Mouse (Mus musculus) embryonic facial prominence, embryonic 10.5 days (tissue): ENCODE data around the gene 4430402I18Rik. TPM values are rescaled to one million over a fixed set of nuclear protein-coding genes. Genes with fewer than 3 reads are reported as not detected.
A peak's percentile ranks its signal among the peaks of the same experiment; 100 is the strongest.
"Not testable (repeated sequence)": the region's sequence is repeated elsewhere in the genome, so short reads cannot be mapped to it uniquely, and the experiment has no call there.

Experiments used
- DNase-seq: peaks from one replicate; pipeline ENCODE4 v3.0.0-alpha.2; 2017; ENCODE audit warnings: low spot score
- H3K27ac ChIP-seq: fragments of 300-500 bp; sonication (generic); replicated peaks from 2 replicates; pipeline ENCODE4 v1.5.1; 2016; ENCODE audit warnings: mild to moderate bottlenecking
- H3K27me3 ChIP-seq: fragments of 300-500 bp; sonication (generic); replicated peaks from 2 replicates; pipeline ENCODE4 v1.6.1; 2016; ENCODE audit warnings: low read depth, mild to moderate bottlenecking; ENCODE audit not compliant: poor library complexity, severe bottlenecking
- H3K36me3 ChIP-seq: fragments of 300-500 bp; sonication (generic); replicated peaks from 2 replicates; pipeline ENCODE4 v1.6.1; 2016; ENCODE audit warnings: mild to moderate bottlenecking, moderate library complexity
- H3K4me1 ChIP-seq: fragments of 300-500 bp; sonication (generic); 2 replicates; pipeline ENCODE4 v1.6.1; 2016
- H3K4me3 ChIP-seq: fragments of 300-500 bp; sonication (generic); 2 replicates; pipeline ENCODE4 v1.5.1; 2016; ENCODE audit warnings: mild to moderate bottlenecking, moderate library complexity
- H3K9me3 ChIP-seq: fragments of 300-500 bp; sonication (generic); 2 replicates; pipeline ENCODE4 v1.6.1; 2016; ENCODE audit warnings: mild to moderate bottlenecking
- WGBS: fragments of 180-500 bp; shearing (Covaris S2); methylation state at CpG from one replicate; pipeline ENCODE4 v1.1.7; 2016; 5-methylcytosine and 5-hydroxymethylcytosine counted together
- polyA plus RNA-seq: library from polyadenylated mRNA; unstranded; fragments of >200 nt; fragmentation: Nextera tagmentation; extraction: Ambion mirVana; gene quantifications from 2 replicates; pipeline ENCODE4 v1.2.1, GENCODE M21; 2016

4430402I18Rik gene
- 0.31 and 0.52 TPM in 2 replicates for polyA plus RNA-seq

GRCm38 (mm10) chr19:28967652-28968051 lies at the start of gene 4430402I18Rik:
TSS of gene 4430402I18Rik (minus strand) at chr19:28967800.
- Histone ChIP-seq H3K27ac (no peak within 1 kb of the TSS), H3K4me3 (peak within 1 kb of the TSS; percentile 26; the same call in 1 of the 2 replicates), H3K27me3 (peaks cover 36% of the 10 kb centered on the region), H3K36me3 (no peaks in the 10 kb centered on the region), H3K9me3 (no peaks in the 10 kb centered on the region), H3K4me1 (peaks cover 18% of the 10 kb centered on the region)
- WGBS, result 7% methylated on average over 11 of the region's 11 CpGs
- peak; percentile 65 for DNase-seq

- peaks cover 96% of the 10 kb centered on the region for H3K36me3 ChIP-seq
Measured at GRCm38 (mm10) chr19:29016786-29017185, 49.2 kb upstream of the 4430402I18Rik start.

GRCm38 (mm10) chr19:29016204-29016765 lies 48.7 kb upstream of the 4430402I18Rik start:
- no peaks in the 10 kb centered on the region for H3K4me1 ChIP-seq
- H3K27ac ChIP-seq, result no peak overlapping the region
- no peak for DNase-seq
- H3K36me3 ChIP-seq, result peaks cover 96% of the 10 kb centered on the region
- 85% methylated on average over 5 of the region's 5 CpGs for WGBS
- no peak overlapping the region for H3K4me3 ChIP-seq
- no peaks in the 10 kb centered on the region for H3K27me3 ChIP-seq
- H3K9me3 ChIP-seq, result no peaks in the 10 kb centered on the region

More at GRCm38 (mm10) chr19:29016786-29017185, 49.2 kb upstream of the 4430402I18Rik start:
- Histone ChIP-seq H3K4me3 (no peak overlapping the region), H3K9me3 (no peaks in the 10 kb centered on the region), H3K4me1 (no peaks in the 10 kb centered on the region), H3K27ac (no peak overlapping the region), H3K27me3 (no peaks in the 10 kb centered on the region)
- DNase-seq, result no peak
- WGBS, result 88% methylated on average over 5 of the region's 5 CpGs

GRCm38 (mm10) chr19:29015410-29016203 lies 48.0 kb upstream of the 4430402I18Rik start:
- H3K4me3 ChIP-seq, result no peak overlapping the region
- no peaks in the 10 kb centered on the region for H3K4me1 ChIP-seq
- DNase-seq, result no peak
- H3K27me3 ChIP-seq, result no peaks in the 10 kb centered on the region
- no peak overlapping the region for H3K27ac ChIP-seq
- H3K36me3 ChIP-seq, result peaks cover 96% of the 10 kb centered on the region
- 91% methylated on average over 8 of the region's 8 CpGs for WGBS
- H3K9me3 ChIP-seq, result no peaks in the 10 kb centered on the region

GRCm38 (mm10) chr19:29014466-29015055 lies 47.0 kb upstream of the 4430402I18Rik start:
- H3K36me3 ChIP-seq, result peaks cover 92% of the 10 kb centered on the region
- H3K27me3 ChIP-seq, result no peaks in the 10 kb centered on the region
- H3K27ac ChIP-seq, result no peak overlapping the region
- H3K4me1 ChIP-seq, result no peaks in the 10 kb centered on the region
- H3K4me3 ChIP-seq, result no peak overlapping the region
- H3K9me3 ChIP-seq, result no peaks in the 10 kb centered on the region
- DNase-seq, result no peak
- 79% methylated on average over 5 of the region's 5 CpGs for WGBS

- DNase-seq, result no peak
- Histone ChIP-seq H3K27me3 (no peaks in the 10 kb centered on the region), H3K4me1 (no peaks in the 10 kb centered on the region), H3K36me3 (peaks cover 92% of the 10 kb centered on the region), H3K9me3 (no peaks in the 10 kb centered on the region), H3K4me3 (no peak overlapping the region), H3K27ac (no peak overlapping the region)
- WGBS, result 93% methylated on average over 12 of the region's 12 CpGs
Measured at GRCm38 (mm10) chr19:29011355-29011990, 43.9 kb upstream of the 4430402I18Rik start.

- H3K9me3 ChIP-seq, result no peaks in the 10 kb centered on the region
- no peak for DNase-seq
- no peaks in the 10 kb centered on the region for H3K27me3 ChIP-seq
- peaks cover 84% of the 10 kb centered on the region for H3K36me3 ChIP-seq
- H3K4me3 ChIP-seq, result no peak overlapping the region
- 95% methylated on average over 11 of the region's 11 CpGs for WGBS
- no peak overlapping the region for H3K27ac ChIP-seq
- H3K4me1 ChIP-seq, result no peaks in the 10 kb centered on the region
Measured at GRCm38 (mm10) chr19:29009046-29009445, 41.4 kb upstream of the 4430402I18Rik start.

GRCm38 (mm10) chr19:29008069-29008706 lies 40.6 kb upstream of the 4430402I18Rik start:
- Histone ChIP-seq H3K4me3 (no peak overlapping the region), H3K36me3 (peaks cover 80% of the 10 kb centered on the region), H3K9me3 (no peaks in the 10 kb centered on the region), H3K27me3 (no peaks in the 10 kb centered on the region), H3K27ac (no peak overlapping the region), H3K4me1 (no peaks in the 10 kb centered on the region)
- no peak for DNase-seq
- WGBS, result 90% methylated on average over 3 of the region's 3 CpGs

- H3K9me3 ChIP-seq, H3K4me3 ChIP-seq, H3K4me1 ChIP-seq, H3K27me3 ChIP-seq, H3K27ac ChIP-seq, DNase-seq: not testable (repeated sequence)
- WGBS, result 97% methylated on average over 16 of the region's 16 CpGs
- peaks cover 86% of the 10 kb centered on the region for H3K36me3 ChIP-seq
Measured at GRCm38 (mm10) chr19:29000321-29000720, 32.7 kb upstream of the 4430402I18Rik start.

GRCm38 (mm10) chr19:28997976-28998630 lies 30.5 kb upstream of the 4430402I18Rik start:
- Histone ChIP-seq H3K27ac (no peak overlapping the region), H3K36me3 (peaks cover 96% of the 10 kb centered on the region), H3K4me1 (no peaks in the 10 kb centered on the region), H3K4me3 (no peak overlapping the region), H3K27me3 (no peaks in the 10 kb centered on the region), H3K9me3 (no peaks in the 10 kb centered on the region)
- DNase-seq, result no peak
- WGBS, result 92% methylated on average over 4 of the region's 4 CpGs

GRCm38 (mm10) chr19:28995366-28995765 lies 27.8 kb upstream of the 4430402I18Rik start:
- no peaks in the 10 kb centered on the region for H3K9me3 ChIP-seq
- H3K27ac ChIP-seq, result no peak overlapping the region
- WGBS, result 93% methylated on average over 5 of the region's 5 CpGs
- no peak for DNase-seq
- no peak overlapping the region for H3K4me3 ChIP-seq
- H3K27me3 ChIP-seq, result no peaks in the 10 kb centered on the region
- peaks cover 9% of the 10 kb centered on the region for H3K4me1 ChIP-seq
- peaks cover 78% of the 10 kb centered on the region for H3K36me3 ChIP-seq

- 92% methylated on average over 7 of the region's 7 CpGs for WGBS
- peaks cover 9% of the 10 kb centered on the region for H3K4me1 ChIP-seq
- H3K36me3 ChIP-seq, result peaks cover 73% of the 10 kb centered on the region
- no peak for DNase-seq
- no peaks in the 10 kb centered on the region for H3K9me3 ChIP-seq
- H3K27ac ChIP-seq, result no peak overlapping the region
- H3K4me3 ChIP-seq, result no peak overlapping the region
- H3K27me3 ChIP-seq, result no peaks in the 10 kb centered on the region
Measured at GRCm38 (mm10) chr19:28994870-28995269, 27.3 kb upstream of the 4430402I18Rik start.
